In genomic region chr8:57800327-57800726, GRCm38 (mm10) we compare ENCODE assay signal across 7 mouse cellular contexts.
DNase-seq lines count a peak whose midpoint lies in the region; ATAC-seq lines count a peak whose summit lies in the region.

No protein-coding gene starts in this region.

- peak; percentile 66 for ATAC-seq in intestine, embryonic 14.5 days (replicated peaks; ENCODE audit: low FRiP score, low TSS enrichment, low read depth)

- no peaks in the 10 kb centered on the region for H3K36me3 ChIP-seq in intestine, embryonic 14.5 days (ENCODE audit: control insufficient read depth, insufficient read depth, low read length)

- no peaks in the 10 kb centered on the region for H3K9me3 ChIP-seq in intestine, embryonic 14.5 days (ENCODE audit: control insufficient read depth, low read length)

- peak overlapping the region; percentile 16; the same call in 1 of the 2 replicates for H3K4me3 ChIP-seq in intestine, embryonic 14.5 days (ENCODE audit: low read depth, low read length)

- H3K27ac ChIP-seq in intestine, embryonic 14.5 days (ENCODE audit: low read depth): peak overlapping the region; percentile 43

- WGBS in intestine, embryonic 14.5 days: 18% methylated on average over 4 of the region's 4 CpGs

- DNase-seq in adrenal gland, adult 2 months: peak; percentile 64
- DNase-seq in embryo, embryonic 10 days (ENCODE audit: low spot score): peak; percentile 86
- DNase-seq in gastrocnemius, postnatal 4 days (ENCODE audit: low spot score in 2 of 2): peak; percentile 49 to 67
- peak; percentile 76 for DNase-seq in intestine, embryonic 14.5 days (ENCODE audit: low spot score)
- DNase-seq in left cerebral cortex, postnatal 14 days (ENCODE audit: low spot score in 2 of 2): peak; percentile 92 to 95
- peak; percentile 91 for DNase-seq in mesoderm, embryonic 11.5 days (ENCODE audit: low read depth, low spot score)
- DNase-seq in right cerebral cortex, postnatal 36 days (ENCODE audit: low spot score in 2 of 2): peak; percentile 49 to 61

- 0 out of 2 replicates have a peak, but pooled peaks cover 4% of the 10 kb centered on the region for H3K4me1 ChIP-seq in intestine, embryonic 14.5 days (replicated peaks; ENCODE audit: control insufficient read depth, insufficient read depth, low read length)

- no peaks in the 10 kb centered on the region for H3K27me3 ChIP-seq in intestine, embryonic 14.5 days (replicated peaks; ENCODE audit: control insufficient read depth, insufficient read depth, low read length)

- intact Hi-C loops in left cerebral cortex, postnatal 14 days (cut with DNase I): loop anchor here (1.0 kb wide), 2 partner anchors 226 to 260 kb away; no protein-coding TSS in a partner anchor

- peak overlapping the region; percentile 53 for H3K4me2 ChIP-seq in intestine, embryonic 14.5 days (ENCODE audit: low read length)

- H3K9ac ChIP-seq in intestine, embryonic 14.5 days (ENCODE audit: low read length): no peak overlapping the region

Comparison
In these comparisons a context has a peak if more than half of its experiments do, and no peak if none do; other contexts are left out.
1. Peak in every context shown above with its lines: DNase-seq, ATAC-seq, H3K4me3 ChIP-seq and H3K27ac ChIP-seq.